9 mouse cellular contexts compared by ENCODE assay signal in the genomic region with DNA sequence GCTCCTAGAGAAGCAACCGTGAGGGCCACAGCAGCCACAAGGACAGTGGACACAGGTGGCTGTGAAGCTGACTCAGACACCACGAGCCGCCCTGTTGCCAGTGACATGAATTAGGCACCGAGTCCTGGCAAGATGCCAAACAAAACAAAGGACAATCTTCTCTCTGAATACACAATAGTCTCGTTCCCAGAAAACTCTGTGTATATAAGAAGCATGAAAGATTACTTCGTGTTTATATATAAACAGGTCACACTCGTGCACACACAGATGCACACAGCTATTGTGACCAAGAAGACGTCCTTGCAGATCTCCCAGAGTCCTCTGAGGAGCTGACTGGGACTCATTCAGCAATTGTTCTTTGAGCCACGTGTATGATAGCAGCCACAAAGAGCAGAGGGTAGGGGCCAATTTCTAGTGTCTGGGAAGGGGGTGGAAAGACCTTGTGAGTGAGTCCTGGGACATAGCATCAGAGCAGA. TPM values are rescaled to one million over a fixed set of nuclear protein-coding genes. Genes with fewer than 3 reads are reported as not detected.
A peak's percentile ranks its signal among the peaks of the same experiment; 100 is the strongest.
DNase-seq lines count a peak whose midpoint lies in the region; ATAC-seq lines count a peak whose summit lies in the region.
"Had no signal": no experiment of that assay in that cellular context is flagged by ENCODE, and none has a peak within 500 bp of the region (broad histone marks: within the 10 kb centered on the region; RNA-seq: fewer than 3 reads in every experiment).

No protein-coding gene starts in this region.

- intact Hi-C loops in heart, postnatal 36 days (cut with DNase I) = no loop called here

- H3K36me3 ChIP-seq in intestine, embryonic 14.5 days (ENCODE audit: control insufficient read depth, insufficient read depth, low read length) = no peaks in the 10 kb centered on the region
- no peaks in the 10 kb centered on the region for H3K36me3 ChIP-seq in midbrain, embryonic 16.5 days (ENCODE audit: control insufficient read depth, insufficient read depth, low read length)

- no peak overlapping the region for H3K4me2 ChIP-seq in intestine, embryonic 14.5 days (ENCODE audit: low read length)
- no peak overlapping the region for H3K4me2 ChIP-seq in midbrain, embryonic 16.5 days (ENCODE audit: low read length)

- DNase-seq in heart, postnatal 4 days = peak; percentile 44
- DNase-seq in heart, postnatal 36 days = no peak
- peak; percentile 52 for DNase-seq in adipocyte (ENCODE audit: low spot score)
- peak; percentile 57 for DNase-seq in intestine, embryonic 14.5 days (ENCODE audit: low spot score)
- no peak for DNase-seq in urinary bladder, postnatal 25 days (ENCODE audit: low spot score)
- DNase-seq in layer of hippocampus, adult 9-10 months (ENCODE audit: low spot score) = no peak
- no peak for DNase-seq in layer of hippocampus, postnatal 25 days (ENCODE audit: extremely low spot score in 1 of 2, low spot score in 1 of 2)

- no peak overlapping the region for H3K9ac ChIP-seq in intestine, embryonic 14.5 days (ENCODE audit: low read length)
- H3K9ac ChIP-seq in midbrain, embryonic 16.5 days (ENCODE audit: low read depth, low read length) = no peak overlapping the region

- H3K27me3 ChIP-seq in intestine, embryonic 14.5 days (replicated peaks; ENCODE audit: control insufficient read depth, insufficient read depth, low read length) = no peaks in the 10 kb centered on the region
- no peaks in the 10 kb centered on the region for H3K27me3 ChIP-seq in midbrain, embryonic 16.5 days (ENCODE audit: control insufficient read depth, insufficient read depth, low read depth, low read length)

- H3K9me3 ChIP-seq in intestine, embryonic 14.5 days (ENCODE audit: control insufficient read depth, low read length) = no peaks in the 10 kb centered on the region
- H3K9me3 ChIP-seq in midbrain, embryonic 16.5 days (replicated peaks; ENCODE audit: control insufficient read depth, low read length, poor library complexity, severe bottlenecking) = no peaks in the 10 kb centered on the region

- no peak overlapping the region for H3K27ac ChIP-seq in intestine, embryonic 14.5 days (ENCODE audit: low read depth)
- H3K27ac ChIP-seq in midbrain, embryonic 16.5 days (ENCODE audit: low read length) = no peak overlapping the region
- H3K27ac ChIP-seq: left cerebral cortex, adult 2 months had no signal

- whole genome bisulfite sequencing in intestine, embryonic 14.5 days = 16% methylated on average over 9 of the region's 9 CpGs
- WGBS in midbrain, embryonic 16.5 days = 14% methylated on average over 9 of the region's 9 CpGs

- peaks cover 6% of the 10 kb centered on the region; the same call in 1 of the 2 replicates for H3K4me1 ChIP-seq in intestine, embryonic 14.5 days (replicated peaks; ENCODE audit: control insufficient read depth, insufficient read depth, low read length)
- no peaks in the 10 kb centered on the region for H3K4me1 ChIP-seq in midbrain, embryonic 16.5 days (ENCODE audit: control insufficient read depth, insufficient read depth, low read length)

- peak; percentile 52 for ATAC-seq in intestine, embryonic 14.5 days (replicated peaks; ENCODE audit: low FRiP score, low TSS enrichment, low read depth)
- ATAC-seq in midbrain, embryonic 16.5 days = peak; percentile 42

- H3K4me3 ChIP-seq in intestine, embryonic 14.5 days (ENCODE audit: low read depth, low read length) = no peak overlapping the region
- no peak overlapping the region for H3K4me3 ChIP-seq in midbrain, embryonic 16.5 days (ENCODE audit: low read depth, low read length)
- H3K4me3 ChIP-seq: left cerebral cortex, adult 2 months had no signal

RNA-seq across cellular contexts. Expression of gene Dagla, which starts 18.7 kb away (rescaled TPM):
- 1 to 10 TPM; 3.8 to 4.1 TPM for total RNA-seq in heart, postnatal 4 days (2021)
- total RNA-seq in heart, postnatal 36 days (2021) = 1 to 10 TPM; 2.7 TPM
- 4.2 and 4.7 TPM in 2 replicates for polyA plus RNA-seq in intestine, embryonic 14.5 days (2014; fragmentation: Nextera tagmentation; extraction: Ambion mirVana)
- polyA plus RNA-seq in midbrain, embryonic 16.5 days (2015; fragmentation: Nextera tagmentation; extraction: Ambion mirVana) = 11.8 and 14.1 TPM in 2 replicates
- total RNA-seq in layer of hippocampus, postnatal 25 days (2021) = 100 to 1,000 TPM; 121 to 142 TPM

Comparison
In these comparisons a context has a peak if more than half of its experiments do, and no peak if none do; other contexts are left out.
1. DNase-seq: peak in heart, postnatal 4 days (single experiment), adipocyte (single experiment) and intestine, embryonic 14.5 days (single experiment); none in heart, postnatal 36 days (0 of 2), urinary bladder, postnatal 25 days (single experiment), layer of hippocampus, adult 9-10 months (single experiment) and layer of hippocampus, postnatal 25 days (0 of 2).
2. RNA of gene Dagla, which starts 18.7 kb away (total RNA-seq): 121 to 142 TPM in layer of hippocampus, postnatal 25 days; 3.8 to 4.1 TPM in heart, postnatal 4 days and 2.7 TPM in heart, postnatal 36 days; every median in the first group is over 10 times any median in the second.